ENCODE assay signal across 9 mouse cellular contexts in genomic region chr10:7117785-7118184, GRCm38 (mm10).
A peak's percentile ranks its signal among the peaks of the same experiment; 100 is the strongest.
DNase-seq lines count a peak whose midpoint lies in the region.
"Had no signal": no experiment of that assay in that cellular context is flagged by ENCODE, and none has a peak within 500 bp of the region (broad histone marks: within the 10 kb centered on the region; RNA-seq: fewer than 3 reads in every experiment).

No protein-coding gene starts in this region.

- peak; percentile 25 to 41 for DNase-seq in cerebellum, postnatal 10 days
- no peak for DNase-seq in cerebellum, adult 11 months
- DNase-seq in kidney, postnatal 4 days = peak; percentile 39 to 54
- DNase-seq in kidney, postnatal 10 days = no peak
- DNase-seq in forelimb bud, embryonic 11.5 days (ENCODE audit: low read depth, low spot score) = peak; percentile 52
- DNase-seq in skeletal muscle tissue, adult 2 months (ENCODE audit: low read depth, low spot score) = peak; percentile 49
- no peak for DNase-seq in ovary, adult 18-20 months (ENCODE audit: low spot score)
- DNase-seq in urinary bladder, postnatal 14 days (ENCODE audit: low spot score) = no peak
- DNase-seq: liver, embryonic 13.5 days had no signal

Comparison
In these comparisons a context has a peak if more than half of its experiments do, and no peak if none do; other contexts are left out.
1. DNase-seq: peak in cerebellum, postnatal 10 days (2 of 2), kidney, postnatal 4 days (2 of 2), forelimb bud, embryonic 11.5 days (single experiment) and skeletal muscle tissue, adult 2 months (single experiment); none in cerebellum, adult 11 months (single experiment), kidney, postnatal 10 days (single experiment), ovary, adult 18-20 months (single experiment) and urinary bladder, postnatal 14 days (single experiment).